Mouse (Mus musculus) CH12.LX (cell line): ENCODE results near the gene Adad2.

Experiments
- CHD1 ChIP-seq: IDR thresholded peaks from 2 replicates; pipeline ENCODE4 v1.6.1; 2012; ENCODE audit warnings: low read depth, low read length, improper control_type of control experiment, inconsistent platforms
- CHD2 ChIP-seq: IDR thresholded peaks from 2 replicates; pipeline ENCODE4 v1.6.1; 2011; ENCODE audit warnings: low read length, improper control_type of control experiment
- CTCF ChIP-seq, 2 experiments: IDR thresholded peaks in 1 of 2; conservative IDR thresholded peaks in 1 of 2; 2 replicates each; pipeline ENCODE4 v1.5.1; 2011 to 2012; ENCODE audit warnings: low read depth in 2 of 2, low read length in 2 of 2, improper control_type of control experiment in 1 of 2, inconsistent platforms in 1 of 2, mild to moderate bottlenecking in 1 of 2, moderate library complexity in 1 of 2
- KAT2A ChIP-seq: IDR thresholded peaks from 2 replicates; pipeline ENCODE4 v1.6.1; 2012; ENCODE audit warnings: low read length, improper control_type of control experiment, inconsistent platforms; ENCODE audit not compliant: insufficient replicate concordance
- MEF2A ChIP-seq: IDR thresholded peaks from 2 replicates; pipeline ENCODE4 v1.6.1; 2014; ENCODE audit warnings: low read depth, mild to moderate bottlenecking, inconsistent platforms, low read length, improper control_type of control experiment, borderline replicate concordance
- POLR2A ChIP-seq: IDR thresholded peaks from 2 replicates; pipeline ENCODE4 v1.6.1; 2011; ENCODE audit warnings: low read depth, mild to moderate bottlenecking, improper control_type of control experiment, low read length
- USF1 ChIP-seq: IDR thresholded peaks from 2 replicates; pipeline ENCODE4 v1.6.1; 2014; ENCODE audit warnings: low read depth, mild to moderate bottlenecking, inconsistent platforms, low read length, improper control_type of control experiment
- ZNF384 ChIP-seq: IDR thresholded peaks from 2 replicates; pipeline ENCODE4 v1.6.1; 2012; ENCODE audit warnings: low read depth, low read length, improper control_type of control experiment, inconsistent platforms

GRCm38 (mm10) chr8:119638261-119638660 lies 25.7 kb downstream of the Adad2 start:
- TF ChIP-seq CTCF (conservative IDR thresholded peaks at IDR 0.05 in 1 of 2, IDR thresholded peaks at IDR 0.05 in 1 of 2; ENCODE audit: low read depth in 2 of 2, low read length in 2 of 2) (no peak), USF1 (no peak), POLR2A (no peak), CHD2 (no peak), CHD1 (no peak), KAT2A (no peak), MEF2A (no peak), ZNF384 (no peak)
